Mouse (Mus musculus): ENCODE data around the gene Plekhg5. TPM values are rescaled to one million over a fixed set of nuclear protein-coding genes. Genes with fewer than 3 reads are reported as not detected.
"Not testable (repeated sequence)": the region's sequence is repeated elsewhere in the genome, so short reads cannot be mapped to it uniquely, and the experiment has no call there.

The Plekhg5 gene
- total and polyA plus RNA-seq, 3 experiments: 11.5 to 20.5 (median 16.7) TPM

DNA sequence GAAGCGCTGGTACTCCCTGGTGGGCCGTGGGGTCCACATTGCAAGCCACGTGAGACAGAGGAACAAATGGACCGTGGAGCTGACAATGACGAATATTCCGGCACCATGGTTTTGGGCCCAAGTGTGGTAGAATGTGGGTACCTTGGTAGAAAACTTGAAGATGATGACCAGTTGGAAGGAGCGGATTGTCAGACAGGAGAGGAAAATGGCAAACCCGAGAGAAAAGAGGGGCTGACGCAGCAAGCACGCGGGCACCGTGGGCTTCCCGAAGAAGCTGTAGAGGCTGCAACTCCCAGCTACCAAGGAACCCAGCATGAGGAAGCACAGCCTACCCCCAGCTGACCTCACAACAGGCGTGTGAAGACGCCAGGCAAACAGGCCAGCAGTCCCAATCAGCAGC is 43.8 kb upstream of the Plekhg5 start:
- no peak for DNase-seq
- Histone ChIP-seq H3K36me3 (ENCODE audit: control insufficient read depth, insufficient read depth, low read length) (no peaks in the 10 kb centered on the region), H3K79me2 (replicated peaks; ENCODE audit: control insufficient read depth, insufficient read depth, low read length) (no peaks in the 10 kb centered on the region), H3K4me3 (no peak overlapping the region), H3K9ac (ENCODE audit: low read depth, low read length) (no peak overlapping the region), H3K4me1 (ENCODE audit: control insufficient read depth, insufficient read depth, low read length) (peaks cover 11% of the 10 kb centered on the region), H3K27me3 (ENCODE audit: control insufficient read depth, insufficient read depth, low read length) (no peaks in the 10 kb centered on the region), H3K27ac (no peak overlapping the region)
- intact Hi-C loops (cut with DNase I): loop anchor here (10.0 kb wide), 1 partner anchor 266 kb away; the partner anchor contains the start of genes Hes3 and Icmt
- TF ChIP-seq CTCF (IDR thresholded peaks at IDR 0.05) (no peak), POLR2A (IDR thresholded peaks at IDR 0.05; ENCODE audit: insufficient read depth, low read depth, low read length) (no peak), EP300 (IDR thresholded peaks at IDR 0.05; ENCODE audit: insufficient read depth, low read depth, low read length) (no peak)
- WGBS: 57% methylated on average over 15 of the region's 15 CpGs

- Histone ChIP-seq H3K4me3 (no peak overlapping the region), H3K36me3 (ENCODE audit: control insufficient read depth, insufficient read depth, low read length) (no peaks in the 10 kb centered on the region), H3K27ac (no peak overlapping the region), H3K9ac (ENCODE audit: low read depth, low read length) (no peak overlapping the region), H3K27me3 (ENCODE audit: control insufficient read depth, insufficient read depth, low read length) (no peaks in the 10 kb centered on the region), H3K79me2 (replicated peaks; ENCODE audit: control insufficient read depth, insufficient read depth, low read length) (no peaks in the 10 kb centered on the region), H3K4me1 (ENCODE audit: control insufficient read depth, insufficient read depth, low read length) (peaks cover 11% of the 10 kb centered on the region)
- intact Hi-C loops (cut with DNase I): loop anchor here (10.0 kb wide), 1 partner anchor 266 kb away; the partner anchor contains the start of genes Hes3 and Icmt
- DNase-seq: no peak
- WGBS: 36% methylated on average over 5 of the region's 5 CpGs
- peak; percentile 70 for TF ChIP-seq CTCF (IDR thresholded peaks at IDR 0.05)
- TF ChIP-seq EP300 (IDR thresholded peaks at IDR 0.05; ENCODE audit: insufficient read depth, low read depth, low read length): no peak
- no peak for TF ChIP-seq POLR2A (IDR thresholded peaks at IDR 0.05; ENCODE audit: insufficient read depth, low read depth, low read length)
Measured at GRCm38 (mm10) chr4:152029087-152029486, 43.2 kb upstream of the Plekhg5 start.

DNA sequence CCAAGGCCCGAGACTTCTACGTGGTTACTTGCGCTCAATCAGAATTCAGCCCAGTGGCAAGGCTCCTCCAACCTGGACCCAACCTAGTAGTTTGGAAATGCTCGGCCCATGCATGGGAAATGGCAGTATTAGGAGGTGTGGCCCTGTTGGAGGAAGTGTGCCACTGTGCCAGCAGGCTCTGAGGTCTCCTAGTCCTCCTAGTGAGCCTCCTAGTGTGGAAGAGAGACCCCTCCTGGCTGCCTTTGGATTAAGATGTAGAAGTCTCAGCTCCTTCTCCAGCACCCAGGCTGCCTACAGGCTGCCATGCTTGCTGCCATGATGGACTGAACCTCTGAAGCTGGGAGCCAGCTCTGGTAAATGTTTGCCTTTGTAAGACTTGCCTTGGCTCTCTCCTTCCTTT is 42.3 kb upstream of the Plekhg5 start:
- Histone ChIP-seq H3K27me3 (ENCODE audit: control insufficient read depth, insufficient read depth, low read length) (no peaks in the 10 kb centered on the region), H3K4me1 (ENCODE audit: control insufficient read depth, insufficient read depth, low read length) (peaks cover 11% of the 10 kb centered on the region), H3K79me2 (replicated peaks; ENCODE audit: control insufficient read depth, insufficient read depth, low read length) (no peaks in the 10 kb centered on the region), H3K27ac (no peak overlapping the region), H3K36me3 (ENCODE audit: control insufficient read depth, insufficient read depth, low read length) (no peaks in the 10 kb centered on the region), H3K4me3 (no peak overlapping the region), H3K9ac (ENCODE audit: low read depth, low read length) (no peak overlapping the region)
- no peak for DNase-seq
- TF ChIP-seq EP300 (IDR thresholded peaks at IDR 0.05; ENCODE audit: insufficient read depth, low read depth, low read length): no peak
- TF ChIP-seq POLR2A (IDR thresholded peaks at IDR 0.05; ENCODE audit: insufficient read depth, low read depth, low read length): no peak
- no peak for TF ChIP-seq CTCF (IDR thresholded peaks at IDR 0.05)
- 79% methylated on average over 4 of the region's 4 CpGs for WGBS
- intact Hi-C loops (cut with DNase I): loop anchor here (10.0 kb wide), 1 partner anchor 265 kb away; the partner anchor contains the start of genes Hes3 and Icmt

- TF ChIP-seq POLR2A (IDR thresholded peaks at IDR 0.05; ENCODE audit: insufficient read depth, low read depth, low read length): no peak
- TF ChIP-seq CTCF (IDR thresholded peaks at IDR 0.05): no peak
- TF ChIP-seq EP300 (IDR thresholded peaks at IDR 0.05; ENCODE audit: insufficient read depth, low read depth, low read length): no peak
- Histone ChIP-seq H3K36me3 (ENCODE audit: control insufficient read depth, insufficient read depth, low read length) (no peaks in the 10 kb centered on the region), H3K9ac (ENCODE audit: low read depth, low read length) (no peak overlapping the region), H3K27me3 (ENCODE audit: control insufficient read depth, insufficient read depth, low read length) (no peaks in the 10 kb centered on the region), H3K4me1 (ENCODE audit: control insufficient read depth, insufficient read depth, low read length) (peaks cover 2% of the 10 kb centered on the region), H3K4me3 (no peak overlapping the region), H3K27ac (no peak overlapping the region), H3K79me2 (replicated peaks; ENCODE audit: control insufficient read depth, insufficient read depth, low read length) (no peaks in the 10 kb centered on the region)
- intact Hi-C loops (cut with DNase I): no loop called here
- no peak for DNase-seq
- 86% methylated on average over 13 of the region's 13 CpGs for WGBS
Measured at GRCm38 (mm10) chr4:152032922-152033321, 39.4 kb upstream of the Plekhg5 start.

DNA sequence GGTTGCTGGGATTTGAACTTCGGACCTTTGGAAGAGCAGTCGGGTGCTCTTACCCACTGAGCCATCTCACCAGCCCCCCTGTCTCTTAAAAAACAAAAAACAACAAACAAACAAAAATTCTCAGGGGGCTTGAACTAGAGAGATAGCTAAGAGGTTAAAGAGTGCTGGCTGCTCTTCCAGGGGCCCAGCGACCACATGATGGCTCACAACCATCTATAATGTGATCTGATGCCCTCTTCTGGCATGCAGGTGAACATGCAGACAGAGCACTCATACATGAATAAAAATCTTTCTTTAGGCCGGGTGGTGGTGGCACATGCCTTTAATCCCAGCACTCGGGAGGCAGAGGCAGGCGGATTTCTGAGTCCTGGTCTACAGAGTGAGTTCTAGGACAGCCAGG is 35.8 kb upstream of the Plekhg5 start:
- H3K36me3 ChIP-seq (ENCODE audit: control insufficient read depth, insufficient read depth, low read length); intact Hi-C loops (cut with DNase I); H3K4me3 ChIP-seq; H3K27ac ChIP-seq; H3K27me3 ChIP-seq (ENCODE audit: control insufficient read depth, insufficient read depth, low read length); H3K79me2 ChIP-seq (replicated peaks; ENCODE audit: control insufficient read depth, insufficient read depth, low read length); H3K9ac ChIP-seq (ENCODE audit: low read depth, low read length); H3K4me1 ChIP-seq (ENCODE audit: control insufficient read depth, insufficient read depth, low read length); DNase-seq: not testable (repeated sequence)
- peak; percentile 55 for TF ChIP-seq CTCF (IDR thresholded peaks at IDR 0.05)
- WGBS: 89% methylated on average over 6 of the region's 6 CpGs

- Histone ChIP-seq H3K9ac (ENCODE audit: low read depth, low read length) (peak within 1 kb of the TSS; percentile 99), H3K27me3 (ENCODE audit: control insufficient read depth, insufficient read depth, low read length) (no peaks in the 10 kb centered on the region), H3K4me3 (peak within 1 kb of the TSS; percentile 98), H3K27ac (peak within 1 kb of the TSS; percentile 78), H3K36me3 (ENCODE audit: control insufficient read depth, insufficient read depth, low read length) (no peaks in the 10 kb centered on the region), H3K4me1 (ENCODE audit: control insufficient read depth, insufficient read depth, low read length) (peaks cover 2% of the 10 kb centered on the region), H3K79me2 (replicated peaks; ENCODE audit: control insufficient read depth, insufficient read depth, low read length) (peaks cover 3% of the 10 kb centered on the region)
- 32% methylated on average over 10 of the region's 10 CpGs for WGBS
- no peak for TF ChIP-seq POLR2A (IDR thresholded peaks at IDR 0.05; ENCODE audit: insufficient read depth, low read depth, low read length)
- TF ChIP-seq CTCF (IDR thresholded peaks at IDR 0.05): no peak
- TF ChIP-seq EP300 (IDR thresholded peaks at IDR 0.05; ENCODE audit: insufficient read depth, low read depth, low read length): no peak
- no peak for DNase-seq
- intact Hi-C loops (cut with DNase I): loop anchor here (2.0 kb wide), 2 partner anchors 58 kb away; no protein-coding TSS in a partner anchor
Measured at GRCm38 (mm10) chr4:152038225-152038984, 33.9 kb upstream of the Plekhg5 start, which contains the start of gene Tas1r1. Tas1r1 (minus strand) TSS chr4:152038568.
